Mouse (Mus musculus) mesoderm, embryonic 11.5 days (tissue): Measurements from ENCODE around the gene Zfp770.
A peak's percentile ranks its signal among the peaks of the same experiment; 100 is the strongest.
"Not testable (repeated sequence)": the region's sequence is repeated elsewhere in the genome, so short reads cannot be mapped to it uniquely, and the experiment has no call there.

Source experiments
- DNase-seq: peaks from one replicate; pipeline ENCODE4 v3.0.0-alpha.2; 2012; ENCODE audit warnings: low read depth, low spot score

Zfp770 gene

DNA sequence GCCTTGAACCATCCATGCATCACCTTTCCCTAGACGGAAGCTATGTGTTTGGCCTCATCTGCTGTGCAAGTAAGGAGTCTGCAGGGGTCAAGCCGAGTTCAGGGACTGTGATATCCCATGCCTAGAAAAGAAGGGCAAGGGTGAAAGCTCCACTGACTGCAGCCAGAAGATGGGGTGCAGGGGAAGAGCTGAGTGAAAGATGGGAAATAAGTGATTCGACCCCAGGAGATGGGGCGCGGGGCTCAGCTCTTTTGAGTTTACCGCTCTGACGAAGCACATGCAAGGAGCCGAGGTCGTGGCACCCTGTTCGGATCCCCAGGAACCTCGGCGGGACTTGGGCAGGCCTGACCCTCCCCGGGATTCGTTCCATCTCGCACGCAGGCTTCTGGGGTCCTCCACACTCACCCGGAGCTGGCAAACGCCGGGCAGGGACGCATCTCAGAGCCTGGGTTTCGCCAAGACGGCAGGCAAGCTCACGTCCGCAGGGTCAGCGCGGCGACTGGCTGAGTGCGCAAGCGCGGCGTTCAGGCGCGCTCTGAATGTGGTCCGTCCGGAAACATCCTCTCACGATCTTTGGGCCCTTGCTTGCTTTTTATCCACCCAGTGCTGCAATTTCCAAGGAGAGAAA is at the start of gene Zfp770:
Gene Zfp770, minus strand, starts transcription at position 538 of the 628 bp plus-strand sequence.
- DNase-seq: peak; percentile 88

DNA sequence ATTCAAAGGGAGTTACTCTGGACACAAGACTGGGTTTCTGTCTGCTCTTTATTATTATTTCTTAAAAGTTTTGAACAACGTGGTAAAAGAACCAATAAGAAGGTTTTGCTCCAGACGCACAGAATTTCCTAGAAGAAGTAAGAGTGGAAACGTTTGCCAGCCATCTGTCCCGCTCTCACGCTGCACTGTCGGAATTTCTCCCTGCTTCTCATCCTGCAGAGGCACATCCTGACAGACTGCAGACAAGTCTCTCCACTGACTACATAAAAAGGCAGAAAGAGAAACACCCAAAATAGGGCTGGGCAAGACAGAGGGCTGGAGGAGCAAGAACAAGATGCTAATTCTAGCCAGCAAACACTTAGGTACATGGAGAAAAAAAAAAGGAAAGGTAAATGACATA is 48.2 kb upstream of the Zfp770 start:
- DNase-seq: no peak

- DNase-seq: peak; percentile 13
Measured at GRCm38 (mm10) chr2:114237639-114238038, 36.4 kb upstream of the Zfp770 start.

GRCm38 (mm10) chr2:114236566-114236965 is 35.3 kb upstream of the Zfp770 start:
- no peak for DNase-seq

GRCm38 (mm10) chr2:114235584-114235983 is 34.3 kb upstream of the Zfp770 start:
- DNase-seq: no peak

DNA sequence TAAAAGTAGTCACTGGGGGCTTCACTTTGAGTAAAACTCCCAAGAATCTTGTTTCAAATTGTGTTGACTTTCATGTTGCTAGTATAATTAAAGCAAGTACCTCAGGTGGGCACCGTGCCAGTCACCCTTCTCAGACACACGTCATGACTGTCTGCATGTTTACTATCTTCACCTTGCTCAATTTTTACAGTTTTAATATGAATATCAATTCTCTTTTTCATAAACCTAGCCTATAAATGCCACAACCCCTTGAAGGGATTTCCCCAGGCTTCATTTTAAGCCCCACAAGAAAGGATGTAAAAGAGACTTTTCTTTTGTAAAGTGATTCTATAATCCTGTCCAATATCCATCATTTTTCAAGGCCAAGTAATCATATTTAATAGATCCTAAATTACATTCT is 30.0 kb upstream of the Zfp770 start:
- no peak for DNase-seq

- DNase-seq: peak; percentile 7
Measured at GRCm38 (mm10) chr2:114228672-114229071, 27.4 kb upstream of the Zfp770 start.

DNA sequence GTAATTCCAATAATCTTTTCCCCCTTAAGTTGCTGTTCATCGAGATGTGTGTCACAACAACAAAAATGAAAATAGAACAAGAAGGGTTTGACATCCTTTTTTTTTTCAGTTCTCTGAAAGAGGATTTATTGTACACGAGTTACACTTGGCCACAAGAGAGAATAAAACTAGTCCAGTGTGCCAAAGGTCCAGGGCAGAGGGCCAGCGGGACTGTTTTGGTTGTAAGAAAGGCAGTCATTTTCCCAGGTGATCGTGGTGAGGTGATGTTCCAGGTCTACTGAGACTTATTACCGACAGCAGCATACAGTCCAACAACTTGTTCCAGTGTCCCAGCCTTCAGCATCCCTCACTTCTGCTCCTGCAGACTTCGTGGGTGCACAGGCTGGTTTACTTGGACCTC is 3.8 kb upstream of the Zfp770 start:
- no peak for DNase-seq

DNA sequence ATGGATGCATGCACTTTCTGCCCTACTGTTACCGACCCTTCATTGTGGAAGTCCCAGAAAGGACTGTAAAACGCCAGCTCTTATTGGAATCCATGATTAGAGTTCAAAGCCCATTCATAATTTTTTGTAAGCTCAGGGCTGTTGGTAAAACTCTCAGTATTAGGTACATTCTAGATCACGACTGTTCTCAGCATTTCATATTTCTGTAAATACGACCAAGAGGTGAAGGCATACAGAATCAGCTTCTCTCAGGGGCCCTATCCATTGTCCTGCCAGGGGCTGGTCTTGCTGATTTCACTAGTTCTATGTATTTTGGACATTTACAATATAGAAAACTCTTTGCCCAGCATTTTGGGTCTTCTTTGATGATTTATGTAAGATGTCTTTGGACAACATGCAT is 305 bp upstream of the Zfp770 start:
- no peak for DNase-seq

GRCm38 (mm10) chr2:114196421-114196820 is 4.8 kb downstream of the Zfp770 start:
- DNase-seq: no peak

DNA sequence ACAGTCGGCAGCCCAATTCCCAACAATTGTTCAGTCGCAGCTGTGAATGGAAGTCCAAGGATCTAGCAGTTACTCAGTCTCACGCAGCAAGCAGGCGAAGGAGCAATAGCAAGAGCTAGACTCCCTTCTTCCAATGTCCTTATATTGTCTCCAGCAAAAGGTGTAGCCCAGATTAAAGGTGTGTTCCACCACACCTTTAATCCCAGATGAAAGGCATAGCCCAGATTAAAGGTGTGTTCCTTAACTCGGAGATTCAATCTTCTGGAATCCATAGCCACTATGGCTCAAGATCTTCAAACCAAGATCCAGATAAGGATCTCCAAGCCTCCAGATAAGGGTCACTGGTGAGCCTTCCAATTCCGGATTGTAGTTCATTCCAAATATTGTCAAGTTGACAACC is 14.3 kb downstream of the Zfp770 start, which contains the start of gene Aqr:
Gene Aqr, minus strand, starts transcription at position 101 of the 400 bp plus-strand sequence.
- DNase-seq: not testable (repeated sequence)

DNA sequence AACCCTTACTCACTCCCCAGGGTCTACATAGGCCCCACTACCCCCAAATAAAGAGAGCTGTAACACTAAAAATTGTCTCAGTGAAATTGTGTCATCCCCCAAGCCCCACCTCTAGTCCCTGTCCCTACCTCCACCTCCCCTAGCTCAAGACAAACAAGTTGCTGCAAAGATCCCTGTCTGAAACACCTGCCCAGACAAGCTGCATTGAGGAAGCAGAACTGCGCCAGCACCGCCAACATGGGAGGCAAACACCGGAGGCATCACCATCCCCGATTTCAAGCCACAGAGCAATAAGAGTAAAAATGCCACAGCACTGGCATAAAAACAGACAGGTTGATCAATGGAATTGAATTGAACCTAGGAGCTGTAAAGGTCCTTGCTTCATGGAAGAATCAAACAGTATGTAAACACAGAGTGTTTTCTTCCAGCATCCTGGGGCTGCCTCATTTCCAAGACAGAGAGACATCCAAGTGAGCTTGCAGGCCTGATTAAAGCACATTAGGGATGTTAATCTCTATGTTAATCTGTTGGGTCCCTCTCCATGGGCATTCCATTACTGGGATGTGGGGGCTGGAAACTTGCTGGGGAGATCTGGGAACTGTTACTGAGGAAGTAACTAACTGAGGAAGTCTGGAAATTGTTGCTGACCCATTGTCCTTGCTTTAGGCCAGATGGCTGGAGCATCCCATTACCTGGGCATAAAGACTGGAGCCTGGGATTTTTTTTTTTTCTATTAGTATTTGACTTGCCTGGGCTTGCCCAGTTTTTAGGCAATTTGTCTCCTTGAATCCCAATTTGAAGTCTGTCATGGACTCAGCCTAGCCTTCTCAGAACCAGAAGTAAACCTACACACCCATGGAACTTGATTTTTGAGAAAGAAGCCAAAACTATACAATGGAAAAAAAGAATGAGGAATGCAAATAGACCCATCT is 23.2 kb downstream of the Zfp770 start:
- no peak for DNase-seq

GRCm38 (mm10) chr2:114174651-114175484 is 26.4 kb downstream of the Zfp770 start:
- DNase-seq: peak; percentile 88

- DNase-seq: no peak
Measured at GRCm38 (mm10) chr2:114173248-114173647, 28.0 kb downstream of the Zfp770 start.

DNA sequence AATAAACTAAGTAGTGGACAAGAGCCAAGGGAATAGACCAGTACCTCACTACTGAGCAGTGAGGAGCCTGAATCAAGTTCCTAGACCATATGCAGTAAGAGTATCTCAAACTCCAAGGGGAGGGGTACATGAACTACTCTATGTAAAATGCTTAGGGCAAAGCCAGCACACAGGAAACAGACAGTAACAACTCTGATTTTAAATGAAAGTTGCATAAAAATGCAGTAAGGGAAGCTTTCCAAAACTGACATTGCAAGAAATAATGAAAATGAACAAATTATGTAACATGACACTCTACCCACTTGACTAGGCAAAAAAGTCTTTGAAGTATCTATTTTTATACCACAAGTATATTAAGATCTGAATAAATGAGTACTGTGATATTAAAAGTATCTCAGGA is 33.4 kb downstream of the Zfp770 start:
- DNase-seq: no peak

DNA sequence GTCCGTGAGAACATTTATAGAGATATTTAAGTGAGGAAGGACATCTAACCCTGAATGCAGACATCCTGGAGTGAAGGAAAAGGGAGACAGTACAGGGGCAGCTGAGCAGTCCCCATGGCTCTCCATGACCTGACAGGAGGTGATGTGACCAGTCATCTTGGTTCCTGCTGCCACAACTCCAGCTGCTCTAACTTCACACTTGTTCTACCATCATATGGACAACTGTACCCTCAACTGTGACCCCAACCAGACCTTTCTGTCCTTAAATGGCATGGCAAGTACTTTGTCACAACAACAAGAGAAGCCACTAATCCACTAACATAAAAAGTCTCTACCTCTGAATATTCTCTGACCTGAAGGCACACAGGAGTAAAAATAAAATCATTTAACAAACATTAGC is 39.3 kb downstream of the Zfp770 start:
- no peak for DNase-seq

DNA sequence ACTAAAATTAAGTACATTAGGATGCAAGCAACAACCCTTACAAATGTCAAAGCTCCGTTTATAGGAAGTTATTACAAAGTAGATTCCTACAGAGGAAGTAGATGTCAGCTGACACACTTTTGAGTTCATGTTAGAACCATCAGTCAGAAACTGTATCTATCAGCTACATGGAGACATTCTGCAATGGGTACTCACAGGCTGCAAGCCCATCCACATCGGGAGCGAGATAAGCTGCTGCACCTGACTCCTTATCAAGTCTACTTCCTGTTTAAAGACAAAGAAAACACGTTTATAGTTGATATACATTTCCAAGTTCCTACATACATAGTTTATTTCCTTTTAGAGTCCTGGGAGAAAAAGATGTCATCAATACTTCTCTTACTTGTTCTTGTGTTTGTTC is 43.9 kb downstream of the Zfp770 start:
- no peak for DNase-seq

DNA sequence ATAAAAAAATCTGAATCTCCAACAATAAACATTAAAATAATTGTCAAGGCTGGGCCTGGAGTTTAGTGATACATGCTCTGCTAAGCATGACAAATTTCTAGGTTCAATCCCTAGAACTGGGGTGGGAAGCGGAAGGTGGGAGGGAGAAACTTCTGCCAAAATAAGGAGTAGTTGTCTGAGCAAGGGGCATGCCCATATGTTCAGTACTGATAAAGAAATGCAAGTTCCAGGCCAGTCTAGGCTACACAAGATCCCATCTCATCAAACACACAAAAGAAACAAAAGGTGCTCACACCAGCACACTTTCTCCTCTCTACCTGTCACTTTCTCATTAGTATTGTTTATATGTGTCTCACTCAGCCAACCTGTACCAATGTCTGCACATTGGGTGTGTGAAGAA is 44.6 kb downstream of the Zfp770 start:
- DNase-seq: no peak

- no peak for DNase-seq
Measured at GRCm38 (mm10) chr2:114153247-114153646, 48.0 kb downstream of the Zfp770 start.

DNA sequence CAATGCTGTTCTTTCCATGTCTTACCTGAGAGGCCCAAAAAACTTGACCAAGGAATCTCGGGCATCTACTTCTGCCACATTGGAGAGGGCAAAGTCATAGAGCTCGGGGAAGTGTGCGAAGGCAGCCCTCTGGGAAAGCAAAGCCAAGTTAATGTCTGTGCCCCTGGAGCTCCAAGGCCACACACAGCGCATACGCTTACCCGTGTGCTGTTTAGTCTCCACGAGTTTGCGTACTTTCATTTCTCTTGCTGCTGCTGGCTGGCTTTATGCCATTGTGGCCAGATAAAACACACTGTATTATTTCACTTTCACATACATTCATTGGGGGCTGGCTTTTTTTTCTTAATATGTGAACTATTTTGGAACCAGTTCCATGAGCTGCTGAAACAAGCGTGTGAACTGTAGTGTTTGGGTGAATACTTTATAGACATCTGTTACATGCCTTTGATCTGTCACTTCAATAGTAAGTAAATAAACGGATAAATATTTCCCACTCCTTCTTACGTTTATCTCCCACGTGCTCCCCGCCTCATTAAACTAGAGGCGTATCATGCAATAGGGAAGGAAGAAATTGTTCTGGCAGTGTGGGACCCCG is 54.3 kb downstream of the Zfp770 start:
- no peak for DNase-seq

- peak; percentile 49 for DNase-seq
Measured at GRCm38 (mm10) chr2:114145315-114145801, 55.9 kb downstream of the Zfp770 start.
